Mouse (Mus musculus) heart, adult 8-10 months (tissue): ENCODE measurements around the gene Foxi3. TPM values are rescaled to one million over a fixed set of nuclear protein-coding genes. Genes with fewer than 3 reads are reported as not detected.

Experiments
- DNase-seq: peaks from one replicate; pipeline ENCODE4 v3.0.0; 2022; ENCODE audit warnings: low spot score
- total RNA-seq, 4 experiments: library from RNA; stranded (reverse); gene quantifications; 2 replicates each; pipeline ENCODE4 v1.2.4; 2022

Gene Foxi3
- not detected for total RNA-seq

- no peak for DNase-seq
Measured at GRCm38 (mm10) chr6:70956285-70956912, at the start of gene Foxi3. Foxi3 (plus strand) TSS chr6:70956531.

GRCm38 (mm10) chr6:70909572-70909971 is 46.8 kb upstream of the Foxi3 start:
- DNase-seq = no peak

GRCm38 (mm10) chr6:70910285-70910684 is 46.0 kb upstream of the Foxi3 start:
- no peak for DNase-seq

- no peak for DNase-seq
Measured at GRCm38 (mm10) chr6:70911668-70912395, 44.5 kb upstream of the Foxi3 start.

- DNase-seq = no peak
Measured at GRCm38 (mm10) chr6:70912396-70912765, 44.0 kb upstream of the Foxi3 start.

- no peak for DNase-seq
Measured at GRCm38 (mm10) chr6:70918827-70919226, 37.5 kb upstream of the Foxi3 start, which contains the start of gene Tex37. Tex37 (minus strand) TSS chr6:70918927.

GRCm38 (mm10) chr6:70921274-70922074 is 34.9 kb upstream of the Foxi3 start:
- DNase-seq = peak; percentile 11

GRCm38 (mm10) chr6:70931801-70932200 is 24.5 kb upstream of the Foxi3 start:
- no peak for DNase-seq

- no peak for DNase-seq
Measured at GRCm38 (mm10) chr6:70953274-70953673, 3.1 kb upstream of the Foxi3 start.

- DNase-seq = no peak
Measured at GRCm38 (mm10) chr6:70954040-70954439, 2.3 kb upstream of the Foxi3 start.

- DNase-seq = no peak
Measured at GRCm38 (mm10) chr6:70955291-70955800, 985 bp upstream of the Foxi3 start.

- DNase-seq = no peak
Measured at GRCm38 (mm10) chr6:70955841-70956240, 490 bp upstream of the Foxi3 start.

GRCm38 (mm10) chr6:70956936-70957335 is 605 bp downstream of the Foxi3 start:
- no peak for DNase-seq

- DNase-seq = no peak
Measured at GRCm38 (mm10) chr6:70957341-70957940, 1.1 kb downstream of the Foxi3 start.

GRCm38 (mm10) chr6:70964116-70964830 is 7.9 kb downstream of the Foxi3 start:
- DNase-seq = no peak

- DNase-seq = no peak
Measured at GRCm38 (mm10) chr6:70965694-70966093, 9.4 kb downstream of the Foxi3 start.

GRCm38 (mm10) chr6:70967422-70967821 is 11.1 kb downstream of the Foxi3 start:
- DNase-seq = no peak

GRCm38 (mm10) chr6:70968291-70968690 is 12.0 kb downstream of the Foxi3 start:
- no peak for DNase-seq

GRCm38 (mm10) chr6:70973066-70973465 is 16.7 kb downstream of the Foxi3 start:
- no peak for DNase-seq

GRCm38 (mm10) chr6:70981036-70981435 is 24.7 kb downstream of the Foxi3 start:
- DNase-seq = no peak

GRCm38 (mm10) chr6:70982416-70982815 is 26.1 kb downstream of the Foxi3 start:
- no peak for DNase-seq
